Mouse (Mus musculus) bone marrow, adult 2 months (tissue): Measurements from ENCODE around the gene Rc3h2. TPM values are rescaled to one million over a fixed set of nuclear protein-coding genes. Genes with fewer than 3 reads are reported as not detected.

Experiments
- H3K27ac ChIP-seq: fragments of 200-500 bp; 2 replicates; pipeline ENCODE4 v1.5.1; 2012; ENCODE audit warnings: low read depth, mild to moderate bottlenecking, control low read depth, inconsistent platforms, low read length; ENCODE audit not compliant: control insufficient read depth, poor library complexity, insufficient read depth
- H3K4me1 ChIP-seq: fragments of 200-500 bp; 2 replicates; pipeline ENCODE4 v1.6.1; 2011; ENCODE audit warnings: low read length; ENCODE audit not compliant: control insufficient read depth, insufficient read depth
- H3K4me3 ChIP-seq: fragments of 200-500 bp; replicated peaks from 2 replicates; pipeline ENCODE3; 2011; ENCODE audit warnings: mild to moderate bottlenecking, low read depth, low read length, control low read depth; ENCODE audit not compliant: control insufficient read depth
- CTCF ChIP-seq: fragments of 200-500 bp; IDR thresholded peaks from 2 replicates; pipeline ENCODE4 v1.5.1; 2011; ENCODE audit warnings: low read length, control low read depth; ENCODE audit not compliant: control insufficient read depth, insufficient read depth
- POLR2A ChIP-seq: fragments of 200-500 bp; IDR thresholded peaks from 2 replicates; pipeline ENCODE4 v1.6.1; 2011; ENCODE audit warnings: low read depth, mild to moderate bottlenecking, control low read depth, low read length, borderline replicate concordance; ENCODE audit not compliant: control insufficient read depth
- WGBS: fragments of 180-500 bp; shearing (Covaris S2); methylation state at CpG from one replicate; pipeline ENCODE4 v1.1.7; 2018; 5-methylcytosine and 5-hydroxymethylcytosine counted together
- polyA plus RNA-seq: library from polyadenylated mRNA; stranded (reverse); fragments of >200 nt; gene quantifications from 2 replicates; pipeline ENCODE4 v1.2.4, GENCODE M21; 2011; ENCODE audit warnings: low replicate concordance; ENCODE audit not compliant: missing spikeins, insufficient read depth, insufficient read length

Rc3h2 gene
- polyA plus RNA-seq, result 6.0 and 11.9 TPM in 2 replicates

- TF ChIP-seq POLR2A (peak; percentile 93), CTCF (no peak; the same call in 1 of the 2 replicates)
- H3K27ac ChIP-seq, result peak within 1 kb of the TSS; percentile 92
- under 1% methylated on average over 74 of the region's 75 CpGs for WGBS
Observed at GRCm38 (mm10) chr2:37422306-37423304, at the start of gene Rc3h2. Rc3h2 (minus strand) TSS chr2:37422903.

GRCm38 (mm10) chr2:37466266-37466665 is 43.6 kb upstream of the Rc3h2 start:
- Histone ChIP-seq H3K4me3 (no peak overlapping the region), H3K4me1 (no peaks in the 10 kb centered on the region), H3K27ac (no peak overlapping the region)
- WGBS, result 70% methylated on average over 4 of the region's 4 CpGs
- TF ChIP-seq POLR2A, result no peak
- TF ChIP-seq CTCF, result no peak

More at GRCm38 (mm10) chr2:37422306-37423304, at the start of gene Rc3h2:
- H3K4me3 ChIP-seq, result peak within 1 kb of the TSS; percentile 61
- no peaks in the 10 kb centered on the region for H3K4me1 ChIP-seq

GRCm38 (mm10) chr2:37460707-37461106 is 38.0 kb upstream of the Rc3h2 start:
- no peak overlapping the region for H3K4me3 ChIP-seq
- H3K27ac ChIP-seq, result no peak overlapping the region
- TF ChIP-seq POLR2A (no peak), CTCF (no peak)
- WGBS, result 90% methylated on average over 4 of the region's 4 CpGs
- H3K4me1 ChIP-seq, result no peaks in the 10 kb centered on the region

- Histone ChIP-seq H3K27ac (peak overlapping the region; percentile 36; the same call in 1 of the 2 replicates), H3K4me1 (no peaks in the 10 kb centered on the region; the same call in 1 of the 2 replicates), H3K4me3 (peak overlapping the region; percentile 79)
- under 1% methylated on average over 24 of the region's 24 CpGs for WGBS
- no peak for TF ChIP-seq POLR2A
- no peak for TF ChIP-seq CTCF
Observed at GRCm38 (mm10) chr2:37452376-37452760, 29.7 kb upstream of the Rc3h2 start.

GRCm38 (mm10) chr2:37451667-37452375 is 29.1 kb upstream of the Rc3h2 start:
- Histone ChIP-seq H3K27ac (peak overlapping the region; percentile 36; the same call in 1 of the 2 replicates), H3K4me3 (peak overlapping the region; percentile 79), H3K4me1 (no peaks in the 10 kb centered on the region; the same call in 1 of the 2 replicates)
- 7% methylated on average over 44 of the region's 44 CpGs for WGBS
- peak; percentile 69; the same call in 1 of the 2 replicates for TF ChIP-seq POLR2A
- TF ChIP-seq CTCF, result no peak

- under 1% methylated on average over 51 of the region's 51 CpGs for WGBS
- Histone ChIP-seq H3K4me1 (no peaks in the 10 kb centered on the region; the same call in 1 of the 2 replicates), H3K4me3 (peak within 1 kb of the TSS; percentile 92), H3K27ac (peak within 1 kb of the TSS; percentile 60)
- TF ChIP-seq POLR2A (no peak; the same call in 1 of the 2 replicates), CTCF (no peak)
Observed at GRCm38 (mm10) chr2:37442611-37443591, 20.2 kb upstream of the Rc3h2 start, which contains the start of the genes Zbtb26, Zbtb6 and Rabgap1. Zbtb26 (minus strand) TSS chr2:37443135. Zbtb6 (minus strand) TSS chr2:37443171. Rabgap1 (plus strand) TSS chr2:37443279.

GRCm38 (mm10) chr2:37431609-37432008 is 8.9 kb upstream of the Rc3h2 start:
- WGBS, result 40% methylated on average over 7 of the region's 7 CpGs
- no peak overlapping the region for H3K4me3 ChIP-seq
- H3K4me1 ChIP-seq, result no peaks in the 10 kb centered on the region
- no peak for TF ChIP-seq POLR2A
- no peak for TF ChIP-seq CTCF
- H3K27ac ChIP-seq, result no peak overlapping the region
